Comparison of ENCODE assay signal across 24 mouse cellular contexts in genomic region chrX:152762855-152763254, GRCm38 (mm10). TPM values are rescaled to one million over a fixed set of nuclear protein-coding genes. Genes with fewer than 3 reads are reported as not detected.
"Had no signal": no experiment of that assay in that cellular context is flagged by ENCODE, and none has a peak within 500 bp of the region (broad histone marks: within the 10 kb centered on the region; RNA-seq: fewer than 3 reads in every experiment).

No protein-coding gene starts in this region.

- H3K27ac ChIP-seq: midbrain, embryonic 10.5 days; midbrain, embryonic 12.5 days; neural tube, embryonic 13.5 days; neural tube, embryonic 15.5 days had no signal

- H3K4me3 ChIP-seq: midbrain, embryonic 10.5 days; midbrain, embryonic 12.5 days; myocyte; neural tube, embryonic 13.5 days; neural tube, embryonic 15.5 days had no signal

- H3K9me3 ChIP-seq: midbrain, embryonic 10.5 days; midbrain, embryonic 12.5 days; neural tube, embryonic 13.5 days; neural tube, embryonic 15.5 days had no signal

- H3K36me3 ChIP-seq: midbrain, embryonic 10.5 days; midbrain, embryonic 12.5 days; neural tube, embryonic 13.5 days; neural tube, embryonic 15.5 days had no signal

- H3K4me1 ChIP-seq: midbrain, embryonic 12.5 days; neural tube, embryonic 13.5 days; neural tube, embryonic 15.5 days had no signal

- H3K9ac ChIP-seq: lung, embryonic 14.5 days; midbrain, embryonic 12.5 days; neural tube, embryonic 13.5 days; neural tube, embryonic 15.5 days had no signal

- DNase-seq: lung, adult 18-20 months; lung, embryonic 14.5 days; lung, postnatal 10 days; lung, postnatal 4 days; midbrain, embryonic 14.5 days; retina, postnatal 1 day; right cerebral cortex, adult 18-20 months; right cerebral cortex, postnatal 25 days; right cerebral cortex, postnatal 4 days; spleen, adult 18-20 months; thymus, adult 2 months; thymus, postnatal 25 days; thymus, postnatal 4 days had no signal

- ATAC-seq: midbrain, embryonic 16.5 days had no signal

- H3K4me2 ChIP-seq: lung, embryonic 14.5 days; midbrain, embryonic 12.5 days; neural tube, embryonic 13.5 days; neural tube, embryonic 15.5 days had no signal

RNA-seq across cellular contexts. Expression of gene Shroom2, which starts 6.4 kb away (rescaled TPM):
- total RNA-seq: megakaryocyte-erythroid progenitor cell, adult 5-6 weeks had no signal

RNA-seq across cellular contexts. Expression of gene Gpr143, which starts 18.9 kb away (rescaled TPM):
- total RNA-seq: megakaryocyte, adult 5-6 weeks; megakaryocyte-erythroid progenitor cell, adult 5-6 weeks had no signal
- polyA plus RNA-seq: neural tube, embryonic 11.5 days; small intestine, adult 2 months; urinary bladder, adult 2 months had no signal
